Mouse (Mus musculus) hindbrain, embryonic 16.5 days (tissue): Measurements from ENCODE around the gene Braf. TPM values are rescaled to one million over a fixed set of nuclear protein-coding genes. Genes with fewer than 3 reads are reported as not detected.

Experiments
- ATAC-seq: fragments of 200-750 bp; cut with Nextera tagmentation; 2 replicates; pipeline ENCODE4 v1.8.0; 2017; ENCODE audit warnings: moderate TSS enrichment, moderate library complexity
- H3K27ac ChIP-seq: fragments of 300-500 bp; sonication (generic); 2 replicates; pipeline ENCODE4 v1.5.1; 2014; ENCODE audit warnings: low read depth, mild to moderate bottlenecking, control low read depth, low read length, moderate library complexity
- H3K27me3 ChIP-seq: fragments of 300-500 bp; sonication (generic); replicated peaks from 2 replicates; pipeline ENCODE4 v1.6.1; 2014; ENCODE audit warnings: low read length; ENCODE audit not compliant: control insufficient read depth, insufficient read depth
- H3K36me3 ChIP-seq: fragments of 300-500 bp; sonication (generic); 2 replicates; pipeline ENCODE4 v1.6.1; 2014; ENCODE audit warnings: mild to moderate bottlenecking, low read length, moderate library complexity, mixed read lengths; ENCODE audit not compliant: control insufficient read depth, insufficient read depth
- H3K4me1 ChIP-seq: fragments of 300-500 bp; sonication (generic); 2 replicates; pipeline ENCODE4 v1.6.1; 2014; ENCODE audit warnings: low read depth, low read length; ENCODE audit not compliant: control insufficient read depth, insufficient read depth
- H3K4me2 ChIP-seq: fragments of 300-500 bp; sonication (generic); 2 replicates; pipeline ENCODE4 v1.6.1; 2014; ENCODE audit warnings: mild to moderate bottlenecking, low read length, control low read depth, moderate library complexity
- H3K4me3 ChIP-seq: fragments of 300-500 bp; sonication (generic); 2 replicates; pipeline ENCODE4 v1.5.1; 2014; ENCODE audit warnings: mild to moderate bottlenecking, low read length, control low read depth, moderate library complexity
- H3K9ac ChIP-seq: fragments of 300-500 bp; sonication (generic); 2 replicates; pipeline ENCODE4 v1.6.1; 2014; ENCODE audit warnings: low read depth, mild to moderate bottlenecking, control low read depth, low read length, moderate library complexity
- H3K9me3 ChIP-seq: fragments of 300-500 bp; sonication (generic); 2 replicates; pipeline ENCODE4 v1.6.1; 2014; ENCODE audit warnings: mild to moderate bottlenecking, low read length, moderate library complexity; ENCODE audit not compliant: control insufficient read depth
- WGBS: fragments of 180-500 bp; shearing (Covaris S2); extraction: QIAGEN DNeasy Blood & Tissue Kit; methylation state at CpG from one replicate; pipeline ENCODE4 v1.1.7; 2014; 5-methylcytosine and 5-hydroxymethylcytosine counted together
- polyA plus RNA-seq: library from polyadenylated mRNA; unstranded; fragments of >200 nt; fragmentation: Nextera tagmentation; extraction: Ambion mirVana; gene quantifications from 2 replicates; pipeline ENCODE4 v1.2.1, GENCODE M21; 2015

Braf gene
- polyA plus RNA-seq, 1 experiment from 2014 or later = 20.7 TPM

DNA sequence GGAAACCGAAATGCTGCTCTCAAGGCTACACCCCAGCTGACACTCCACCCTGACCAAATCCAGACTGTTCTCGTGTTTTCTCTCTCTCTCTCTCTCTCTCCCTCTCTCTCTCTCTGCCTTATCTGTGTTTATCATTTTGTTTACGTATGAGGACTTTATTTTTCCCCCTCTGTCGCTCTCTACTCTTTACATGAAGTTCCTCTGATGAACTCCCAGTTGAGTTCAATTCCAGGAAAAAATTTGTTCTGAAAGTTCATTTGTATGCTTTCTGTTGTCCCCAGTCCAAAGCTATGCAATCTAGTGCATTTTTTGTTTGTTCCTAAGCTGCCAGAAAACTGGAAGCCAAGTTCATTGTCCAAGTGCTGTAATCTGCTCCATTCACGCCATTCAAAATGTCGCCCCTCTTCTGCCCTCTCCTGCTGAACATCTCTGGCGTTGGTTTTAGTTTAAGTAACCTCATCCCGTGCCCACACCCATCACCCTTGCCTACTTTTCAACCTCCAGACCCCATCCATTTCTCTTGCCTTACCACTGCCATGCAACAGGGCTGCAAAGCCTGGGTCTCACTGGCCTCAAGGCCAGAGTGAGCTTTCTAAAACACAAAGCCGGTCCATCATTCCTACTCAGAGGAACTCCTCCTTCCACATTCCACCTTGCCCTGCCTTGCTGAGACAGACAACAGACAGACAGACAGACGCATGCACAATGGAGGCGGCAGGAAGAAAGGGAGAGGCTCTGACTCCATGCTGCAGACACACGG, 170.2 kb downstream of the Braf start:
- ATAC-seq = no peak
- WGBS = 55% methylated on average over 12 of the region's 12 CpGs
- no peaks in the 10 kb centered on the region for H3K36me3 ChIP-seq
- no peaks in the 10 kb centered on the region for H3K27me3 ChIP-seq
- peaks cover 32% of the 10 kb centered on the region for H3K4me1 ChIP-seq
- H3K4me2 ChIP-seq = peak overlapping the region; percentile 64
- H3K9me3 ChIP-seq = no peaks in the 10 kb centered on the region
- peak overlapping the region; percentile 66 for H3K4me3 ChIP-seq
- H3K27ac ChIP-seq = no peak overlapping the region
- peak overlapping the region; percentile 42; the same call in 1 of the 2 replicates for H3K9ac ChIP-seq

Other genes with a start within 250 kb of the Braf start
- gene Dennd2a, start 167.6 kb downstream of the Braf start, polyA plus RNA-seq = 12.8 and 17.6 TPM in 2 replicates
- 42.6 and 47.9 TPM in 2 replicates for gene Adck2, start 151.6 kb downstream of the Braf start, polyA plus RNA-seq
- gene Gm42420, start 139.7 kb downstream of the Braf start, polyA plus RNA-seq = 1.6 and 1.9 TPM in 2 replicates
- 482 and 563 TPM in 2 replicates for gene Ndufb2, start 132.9 kb downstream of the Braf start, polyA plus RNA-seq
- gene Mrps33, start 85.5 kb upstream of the Braf start, polyA plus RNA-seq = 156 and 166 TPM in 2 replicates
- 31.2 and 35.5 TPM in 2 replicates for gene Tmem178b, start 147.8 kb upstream of the Braf start, polyA plus RNA-seq